Mouse (Mus musculus): ENCODE results near the gene Gipr. TPM values are rescaled to one million over a fixed set of nuclear protein-coding genes. Genes with fewer than 3 reads are reported as not detected.
"Not testable (repeated sequence)": the region's sequence is repeated elsewhere in the genome, so short reads cannot be mapped to it uniquely, and the experiment has no call there.

Gene Gipr
- polyA plus RNA-seq, 1 experiment from 2014 or later: 0.28 TPM

DNA sequence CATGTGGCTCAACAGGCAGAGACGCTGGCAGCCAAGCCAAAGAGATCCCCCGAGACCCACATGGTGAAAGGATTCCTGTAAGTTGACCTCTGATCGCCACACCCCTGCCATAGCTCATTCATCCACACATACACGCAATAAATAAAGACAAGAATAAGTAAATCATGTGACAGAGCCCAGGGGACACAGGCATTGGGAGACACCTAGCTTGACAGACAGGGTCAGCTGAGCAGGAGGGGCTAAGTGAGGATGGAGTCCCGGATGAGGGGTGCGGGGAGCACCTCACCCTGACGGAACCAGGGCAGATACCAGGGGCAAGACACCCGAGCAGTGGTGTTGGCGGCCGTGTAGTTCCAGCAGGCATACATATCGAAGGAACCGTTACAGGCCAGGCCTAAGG, 2.2 kb downstream of the Gipr start:
- H3K9me3 ChIP-seq (replicated peaks): 0 out of 2 replicates have a peak, but pooled peaks cover 3% of the 10 kb centered on the region
- DNase-seq: no peak
- H3K9ac ChIP-seq: no peak overlapping the region
- no peak overlapping the region for H3K4me3 ChIP-seq (replicated peaks)
- ATAC-seq (ENCODE audit: low read depth): no peak
- peaks cover 47% of the 10 kb centered on the region for H3K4me1 ChIP-seq (replicated peaks)
- no peaks in the 10 kb centered on the region for H3K36me3 ChIP-seq
- H3K27ac ChIP-seq: no peak overlapping the region
- 35% methylated on average over 12 of the region's 12 CpGs for WGBS (ENCODE audit: insufficient replicate concordance)
- peaks cover 78% of the 10 kb centered on the region for H3K27me3 ChIP-seq
- no peak overlapping the region for H3K4me2 ChIP-seq

DNA sequence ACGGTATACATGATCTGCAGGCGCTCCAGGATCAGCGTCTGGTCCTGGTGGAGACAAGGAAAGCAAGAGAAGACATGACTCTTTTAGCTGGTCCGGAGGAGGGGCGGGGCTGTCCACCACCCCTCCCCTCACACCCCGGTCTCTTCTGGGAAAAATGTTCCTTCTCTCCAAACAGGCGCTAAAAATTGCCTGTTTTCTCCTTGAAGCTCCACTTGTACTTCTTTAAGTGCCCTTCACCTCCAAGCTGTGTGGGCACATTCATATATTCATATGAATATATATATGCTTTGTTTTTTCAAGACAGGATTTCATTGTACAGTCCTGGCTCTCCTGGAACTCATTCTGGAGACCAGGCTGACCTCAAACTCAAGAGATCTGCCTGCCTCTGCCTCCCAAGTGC, 3.0 kb downstream of the Gipr start:
- ATAC-seq (ENCODE audit: low read depth) (no peak), DNase-seq (no peak)
- H3K9me3 ChIP-seq (replicated peaks): 0 out of 2 replicates have a peak, but pooled peaks cover 3% of the 10 kb centered on the region
- H3K4me3 ChIP-seq (replicated peaks): no peak overlapping the region
- H3K4me2 ChIP-seq: no peak overlapping the region
- 69% methylated on average over 7 of the region's 7 CpGs for WGBS (ENCODE audit: insufficient replicate concordance)
- H3K9ac ChIP-seq: no peak overlapping the region
- peaks cover 76% of the 10 kb centered on the region for H3K27me3 ChIP-seq
- H3K4me1 ChIP-seq (replicated peaks): peaks cover 47% of the 10 kb centered on the region
- H3K27ac ChIP-seq: no peak overlapping the region
- no peaks in the 10 kb centered on the region for H3K36me3 ChIP-seq

DNA sequence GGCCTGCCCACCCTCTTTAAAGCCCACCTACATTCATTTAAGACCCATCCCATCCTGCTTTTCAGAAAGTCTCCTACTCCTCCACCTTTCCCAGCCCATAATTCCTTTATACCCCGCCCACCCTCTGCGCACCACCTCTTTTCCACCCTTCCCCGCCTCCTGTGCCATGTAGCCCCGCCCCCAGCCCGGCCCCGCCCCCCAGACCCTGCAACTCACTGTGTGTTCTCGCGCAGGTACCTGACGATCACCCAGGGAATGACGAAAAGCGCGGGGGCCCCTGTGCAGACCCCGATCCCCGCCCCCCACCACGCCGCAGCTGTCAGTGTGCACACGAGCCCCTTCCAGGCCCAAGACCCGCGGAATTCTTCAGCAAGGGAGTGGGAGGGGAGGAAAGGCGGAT, 5.8 kb downstream of the Gipr start:
- no peaks in the 10 kb centered on the region; the same call in 1 of the 2 replicates for H3K36me3 ChIP-seq
- peak overlapping the region; percentile 55 for H3K9ac ChIP-seq
- peaks cover 55% of the 10 kb centered on the region for H3K27me3 ChIP-seq
- H3K4me3 ChIP-seq (replicated peaks): peak overlapping the region; percentile 48
- no peaks in the 10 kb centered on the region for H3K9me3 ChIP-seq (replicated peaks)
- DNase-seq (no peak), ATAC-seq (ENCODE audit: low read depth) (peak; percentile 60; the same call in 1 of the 2 replicates)
- H3K4me2 ChIP-seq: peak overlapping the region; percentile 76
- 2% methylated on average over 20 of the region's 20 CpGs for WGBS (ENCODE audit: insufficient replicate concordance)
- H3K4me1 ChIP-seq (replicated peaks): peaks cover 54% of the 10 kb centered on the region
- no peak overlapping the region for H3K27ac ChIP-seq

DNA sequence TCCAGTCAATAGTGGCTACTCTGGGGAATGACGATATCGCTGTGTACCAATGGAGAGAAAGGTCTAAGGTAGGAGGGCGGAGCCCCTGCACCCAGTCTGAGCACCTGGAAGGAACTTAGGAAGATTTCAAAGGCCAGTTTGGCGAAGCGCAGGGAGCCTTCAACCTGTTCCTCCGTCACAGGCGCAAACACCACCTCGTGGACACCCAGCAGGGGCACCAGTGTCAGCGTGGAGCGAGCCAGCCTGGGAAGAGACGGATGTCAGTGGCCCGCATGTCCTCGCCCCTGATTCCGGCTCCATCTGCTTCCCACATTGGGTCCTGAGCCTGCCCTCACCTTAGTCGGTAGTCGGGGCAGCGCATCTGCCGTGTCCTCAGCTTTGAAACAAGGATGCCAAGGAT, 6.5 kb downstream of the Gipr start:
- Histone ChIP-seq H3K9ac (no peak overlapping the region), H3K9me3 (replicated peaks) (no peaks in the 10 kb centered on the region), H3K4me1 (replicated peaks) (peaks cover 47% of the 10 kb centered on the region), H3K4me2 (peak overlapping the region; percentile 76), H3K27me3 (peaks cover 48% of the 10 kb centered on the region), H3K4me3 (replicated peaks) (no peak overlapping the region), H3K27ac (no peak overlapping the region), H3K36me3 (peaks cover 5% of the 10 kb centered on the region)
- ATAC-seq (ENCODE audit: low read depth): no peak
- WGBS (ENCODE audit: insufficient replicate concordance): 19% methylated on average over 18 of the region's 18 CpGs
- DNase-seq: no peak

DNA sequence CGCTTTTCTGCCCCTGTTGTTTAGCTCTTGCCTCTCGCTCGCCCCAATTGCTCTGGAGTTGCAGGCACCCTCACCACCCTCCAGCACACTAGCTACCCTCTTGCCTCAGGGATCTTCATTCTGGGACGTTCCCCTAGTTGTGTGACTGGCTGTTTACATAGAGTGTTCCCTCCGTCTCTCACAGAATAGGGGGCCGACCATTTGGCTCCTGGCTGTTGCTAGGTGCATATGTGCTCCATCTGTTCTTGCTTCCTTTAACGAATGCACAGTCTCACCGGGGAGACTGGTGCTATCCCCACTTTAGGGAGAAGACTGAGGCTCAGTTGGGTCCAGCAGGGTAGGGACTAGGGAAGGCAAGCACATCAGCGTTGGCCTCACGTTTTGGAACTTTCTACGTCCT, 7.3 kb downstream of the Gipr start:
- H3K4me3 ChIP-seq (replicated peaks): no peak overlapping the region
- peaks cover 39% of the 10 kb centered on the region for H3K4me1 ChIP-seq (replicated peaks)
- H3K4me2 ChIP-seq: no peak overlapping the region
- H3K9ac ChIP-seq: no peak overlapping the region
- DNase-seq (no peak), ATAC-seq (ENCODE audit: low read depth) (no peak)
- peaks cover 12% of the 10 kb centered on the region for H3K36me3 ChIP-seq
- H3K27me3 ChIP-seq: peaks cover 40% of the 10 kb centered on the region
- 64% methylated on average over 11 of the region's 11 CpGs for WGBS (ENCODE audit: insufficient replicate concordance)
- H3K27ac ChIP-seq: no peak overlapping the region
- H3K9me3 ChIP-seq (replicated peaks): no peaks in the 10 kb centered on the region

DNA sequence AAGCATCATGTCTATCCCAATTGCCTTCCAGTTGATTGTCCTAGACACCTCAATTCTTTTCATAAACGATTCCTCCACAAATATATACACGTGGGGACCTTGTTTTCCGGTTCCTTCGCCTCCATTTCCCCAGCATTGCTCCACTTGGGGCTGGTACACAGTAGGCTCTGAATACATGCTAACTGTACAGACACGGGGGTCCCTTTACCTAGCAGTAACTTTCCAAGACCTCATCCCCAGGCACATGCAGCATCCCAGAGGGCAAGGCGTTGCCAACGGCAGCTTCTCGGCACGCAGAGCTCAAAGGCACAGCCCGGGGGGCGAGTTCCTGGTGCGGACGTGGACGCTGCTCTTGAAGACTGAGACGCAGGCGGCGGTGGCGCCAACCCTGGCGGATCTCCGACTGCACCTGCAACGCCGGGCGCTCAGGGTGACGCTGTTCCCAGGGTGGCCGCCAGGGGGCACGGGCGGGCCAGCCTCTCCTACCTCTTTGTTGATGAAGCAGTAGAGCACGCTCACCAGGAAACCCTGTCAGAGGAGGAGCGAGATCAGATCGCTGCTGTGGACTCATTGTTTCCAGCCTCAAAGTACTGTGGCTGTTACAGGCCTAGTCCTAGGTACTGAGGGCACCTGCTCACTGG, 8.6 kb downstream of the Gipr start:
- 5% methylated on average over 30 of the region's 30 CpGs for WGBS (ENCODE audit: insufficient replicate concordance)
- H3K27me3 ChIP-seq: peaks cover 27% of the 10 kb centered on the region
- no peak overlapping the region for H3K4me3 ChIP-seq (replicated peaks)
- peaks cover 39% of the 10 kb centered on the region for H3K4me1 ChIP-seq (replicated peaks)
- DNase-seq (peak; percentile 74), ATAC-seq (ENCODE audit: low read depth) (peak; percentile 70)
- H3K9ac ChIP-seq: peak overlapping the region; percentile 42; the same call in 1 of the 2 replicates
- H3K4me2 ChIP-seq: peak overlapping the region; percentile 41
- H3K9me3 ChIP-seq (replicated peaks): no peaks in the 10 kb centered on the region
- no peak overlapping the region for H3K27ac ChIP-seq
- peaks cover 24% of the 10 kb centered on the region for H3K36me3 ChIP-seq

DNA sequence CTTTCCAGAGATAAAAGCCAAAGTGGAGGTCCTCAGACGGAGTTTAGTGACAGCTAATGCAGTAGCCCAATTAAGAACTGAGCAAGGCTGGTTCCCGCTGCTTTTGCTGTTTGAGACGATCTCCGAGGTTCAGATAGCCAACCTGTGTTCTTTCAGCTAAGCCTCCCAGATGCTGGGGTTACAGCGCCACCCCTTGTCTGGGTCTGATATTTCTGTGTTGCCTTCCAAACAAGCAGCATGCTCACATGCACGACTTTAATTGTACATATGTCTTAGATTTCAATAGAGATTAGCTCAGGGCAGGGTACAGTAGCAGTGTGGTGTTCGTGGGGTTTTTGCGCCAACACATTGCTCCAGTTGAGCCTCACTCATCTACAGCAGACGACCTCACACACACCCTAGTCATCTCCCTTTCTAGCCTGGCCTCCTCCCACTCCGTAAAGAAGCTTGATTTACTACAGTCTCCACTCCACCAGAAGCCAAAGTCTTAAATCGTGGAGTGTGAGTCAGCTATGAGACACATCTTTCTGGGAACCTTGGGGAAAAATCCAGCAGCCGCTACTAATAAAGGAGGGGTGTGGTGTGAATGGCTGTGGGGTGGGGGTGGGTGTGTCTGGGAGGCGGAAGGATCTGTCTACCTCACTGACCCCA, 10.0 kb downstream of the Gipr start:
- Histone ChIP-seq H3K27ac (no peak overlapping the region), H3K27me3 (peaks cover 22% of the 10 kb centered on the region), H3K9ac (no peak overlapping the region), H3K4me3 (replicated peaks) (no peak overlapping the region), H3K36me3 (peaks cover 36% of the 10 kb centered on the region), H3K9me3 (replicated peaks) (no peaks in the 10 kb centered on the region), H3K4me1 (replicated peaks) (peaks cover 42% of the 10 kb centered on the region), H3K4me2 (no peak overlapping the region)
- 55% methylated on average over 13 of the region's 13 CpGs for WGBS (ENCODE audit: insufficient replicate concordance)
- ATAC-seq (ENCODE audit: low read depth): no peak
- no peak for DNase-seq

DNA sequence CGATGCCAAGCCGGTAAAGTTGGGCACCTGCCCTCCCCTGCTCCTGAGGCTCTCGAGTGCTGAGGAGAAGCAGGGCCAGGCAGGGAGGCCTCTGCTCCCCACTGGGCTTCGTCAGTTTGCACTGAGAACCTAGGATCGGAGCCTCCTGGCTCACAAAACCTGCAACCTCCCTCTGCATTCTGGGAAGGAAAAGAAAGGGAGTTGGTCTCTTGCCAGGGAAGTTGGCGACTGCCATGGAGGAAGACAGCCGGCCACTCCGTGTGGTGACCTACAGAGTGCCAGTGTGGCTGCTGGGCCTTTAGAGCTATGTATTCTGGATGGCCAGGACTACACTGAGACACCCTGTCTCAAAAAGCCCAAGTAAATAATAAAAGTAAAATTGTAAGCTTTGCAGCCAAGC, 11.1 kb downstream of the Gipr start:
- 79% methylated on average over 8 of the region's 8 CpGs for WGBS (ENCODE audit: insufficient replicate concordance)
- Histone ChIP-seq H3K27me3 (peaks cover 16% of the 10 kb centered on the region), H3K9ac (no peak overlapping the region), H3K4me2 (no peak overlapping the region), H3K4me3 (replicated peaks) (no peak overlapping the region), H3K4me1 (replicated peaks) (peaks cover 42% of the 10 kb centered on the region), H3K36me3 (peaks cover 36% of the 10 kb centered on the region), H3K9me3 (replicated peaks) (no peaks in the 10 kb centered on the region), H3K27ac (no peak overlapping the region)
- ATAC-seq (ENCODE audit: low read depth) (no peak), DNase-seq (no peak)

DNA sequence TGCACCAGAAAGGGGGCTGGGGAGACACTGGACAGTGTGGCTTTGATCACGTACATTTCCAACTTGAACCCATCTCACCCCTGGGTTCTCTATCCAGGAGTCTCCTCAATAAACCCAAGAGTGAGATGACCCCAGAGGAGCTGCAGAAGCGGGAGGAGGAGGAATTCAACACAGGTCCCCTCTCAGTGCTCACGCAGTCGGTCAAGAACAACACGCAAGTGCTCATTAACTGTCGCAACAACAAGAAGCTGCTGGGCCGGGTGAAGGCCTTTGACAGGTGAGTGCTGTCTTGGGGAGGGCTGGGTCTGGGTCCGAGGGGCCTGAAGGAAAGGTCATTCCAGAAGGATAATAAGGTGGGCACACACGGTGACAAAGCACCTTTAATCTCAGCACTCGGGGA, 14.8 kb downstream of the Gipr start:
- H3K4me1 ChIP-seq (replicated peaks): peaks cover 34% of the 10 kb centered on the region
- not testable (repeated sequence) for H3K27ac ChIP-seq; ATAC-seq (ENCODE audit: low read depth); H3K27me3 ChIP-seq; H3K9me3 ChIP-seq (replicated peaks); DNase-seq
- peaks cover 36% of the 10 kb centered on the region for H3K36me3 ChIP-seq
- H3K4me2 ChIP-seq: peak overlapping the region; percentile 96
- peak overlapping the region; percentile 77 for H3K4me3 ChIP-seq (replicated peaks)
- H3K9ac ChIP-seq: peak overlapping the region; percentile 85; the same call in 1 of the 2 replicates
- 81% methylated on average over 10 of the region's 10 CpGs for WGBS (ENCODE audit: insufficient replicate concordance)

DNA sequence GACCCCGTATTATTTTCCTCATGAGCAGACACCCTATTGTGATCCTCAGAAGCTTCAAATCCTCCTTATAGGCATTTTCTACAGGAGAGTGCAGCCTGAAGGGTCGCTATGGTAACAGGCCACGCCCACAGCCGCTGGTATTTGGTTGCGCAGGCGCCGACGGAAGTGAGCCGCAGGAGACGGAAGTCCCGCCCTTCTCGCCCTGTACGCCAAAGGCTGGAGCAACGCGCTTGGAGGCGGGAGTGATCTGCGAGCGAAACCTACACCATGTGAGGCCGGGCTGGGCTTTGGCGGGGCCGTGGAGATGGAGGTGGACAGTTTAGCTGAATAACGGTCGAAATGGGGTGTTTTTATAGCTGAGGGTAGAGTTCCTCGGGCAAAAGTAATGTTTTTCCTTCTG, 16.3 kb downstream of the Gipr start, which contains the start of gene Snrpd2:
Gene Snrpd2 (plus strand): TSS at position 97 of the 400 bp plus-strand sequence.
- WGBS (ENCODE audit: insufficient replicate concordance): 0% methylated on average over 24 of the region's 24 CpGs
- H3K27me3 ChIP-seq: no peaks in the 10 kb centered on the region
- peak within 1 kb of the TSS; percentile 82 for H3K27ac ChIP-seq

DNA sequence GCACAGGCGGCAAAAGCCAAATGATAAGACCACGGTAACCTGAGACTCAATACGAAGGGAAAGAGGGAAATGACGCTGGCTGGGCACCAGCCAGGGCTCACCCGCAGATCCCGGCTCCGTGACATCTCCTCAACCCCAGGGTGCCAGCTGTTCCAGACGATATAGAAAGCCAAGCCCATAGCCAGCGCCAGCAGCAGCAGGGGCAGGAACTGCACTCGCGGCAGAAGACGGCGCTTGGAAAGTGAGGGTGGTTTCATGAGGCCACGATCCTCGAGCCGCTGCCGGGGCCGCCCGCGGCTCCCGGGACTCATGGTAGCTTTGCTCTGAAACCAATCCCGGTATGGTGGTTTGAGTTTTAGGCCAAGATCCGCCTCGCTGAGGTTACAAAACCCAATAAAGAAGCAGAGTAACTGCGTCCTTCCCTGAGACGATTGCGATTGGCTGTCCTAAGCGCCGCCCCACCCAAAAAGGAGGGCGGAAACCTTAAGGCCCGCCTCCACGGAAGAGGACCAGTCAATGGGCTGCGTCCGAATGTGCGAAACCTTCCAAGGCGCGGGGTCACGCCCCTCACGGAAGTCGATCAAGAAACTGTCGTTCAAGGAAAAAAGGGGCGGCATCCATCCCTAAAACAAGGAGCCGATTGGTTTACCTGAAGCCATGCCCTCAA, 16.9 kb downstream of the Gipr start, which contains the start of gene Qpctl:
Gene Qpctl (minus strand): TSS at position 417 of the 667 bp plus-strand sequence.
- Histone ChIP-seq H3K27ac (peak within 1 kb of the TSS; percentile 82), H3K4me3 (replicated peaks) (peak within 1 kb of the TSS; percentile 77), H3K9ac (peak within 1 kb of the TSS; percentile 85), H3K9me3 (replicated peaks) (no peaks in the 10 kb centered on the region), H3K27me3 (no peaks in the 10 kb centered on the region), H3K36me3 (peaks cover 28% of the 10 kb centered on the region), H3K4me1 (replicated peaks) (peaks cover 29% of the 10 kb centered on the region), H3K4me2 (peak within 1 kb of the TSS; percentile 96)
- under 1% methylated on average over 43 of the region's 43 CpGs for WGBS (ENCODE audit: insufficient replicate concordance)
- ATAC-seq (ENCODE audit: low read depth) (peak; percentile 95), DNase-seq (peak; percentile 98)

More for the DNA sequence above, 16.3 kb downstream of the Gipr start, which contains the start of gene Snrpd2:
- H3K9ac ChIP-seq: peak within 1 kb of the TSS; percentile 85
- peaks cover 29% of the 10 kb centered on the region for H3K4me1 ChIP-seq (replicated peaks)
- H3K4me3 ChIP-seq (replicated peaks): peak within 1 kb of the TSS; percentile 77
- H3K4me2 ChIP-seq: peak within 1 kb of the TSS; percentile 96
- H3K9me3 ChIP-seq (replicated peaks): no peaks in the 10 kb centered on the region
- ATAC-seq (ENCODE audit: low read depth): peak; percentile 84
- DNase-seq: peak; percentile 92
- H3K36me3 ChIP-seq: peaks cover 33% of the 10 kb centered on the region

Data from liver, embryonic 13.5 days (tissue).